Mouse (Mus musculus): ENCODE measurements around the gene Ift46. TPM values are rescaled to one million over a fixed set of nuclear protein-coding genes. Genes with fewer than 3 reads are reported as not detected.

The Ift46 gene
- polyA plus RNA-seq, 1 experiment from 2014 or later: 137 TPM

- WGBS: 56% methylated on average over 9 of the region's 9 CpGs
- Histone ChIP-seq H3K4me1 (no peaks in the 10 kb centered on the region), H3K27ac (peak overlapping the region; percentile 44), H3K36me3 (peaks cover 46% of the 10 kb centered on the region), H3K4me2 (no peak overlapping the region), H3K9ac (no peak overlapping the region), H3K27me3 (peaks cover 4% of the 10 kb centered on the region), H3K9me3 (no peaks in the 10 kb centered on the region), H3K4me3 (no peak overlapping the region)
- no peak for ATAC-seq (ENCODE audit: insufficient number of reproducible peaks, insufficient read depth, low FRiP score, low TSS enrichment, low read depth)
Observed at GRCm38 (mm10) chr9:44792842-44793241, 25.1 kb downstream of the Ift46 start.

GRCm38 (mm10) chr9:44798298-44798697 is 30.6 kb downstream of the Ift46 start:
- H3K4me3 ChIP-seq: peak overlapping the region; percentile 61
- H3K9me3 ChIP-seq: no peaks in the 10 kb centered on the region
- peaks cover 15% of the 10 kb centered on the region for H3K4me1 ChIP-seq
- H3K9ac ChIP-seq: no peak overlapping the region
- peaks cover 37% of the 10 kb centered on the region for H3K27me3 ChIP-seq
- no peaks in the 10 kb centered on the region for H3K36me3 ChIP-seq
- H3K27ac ChIP-seq: no peak overlapping the region
- peak overlapping the region; percentile 98 for H3K4me2 ChIP-seq
- WGBS: 41% methylated on average over 7 of the region's 7 CpGs
- ATAC-seq (ENCODE audit: insufficient number of reproducible peaks, insufficient read depth, low FRiP score, low TSS enrichment, low read depth): no peak

GRCm38 (mm10) chr9:44799102-44799957 is 31.6 kb downstream of the Ift46 start, which contains the start of gene Tmem25:
TSS of gene Tmem25 (minus strand) at chr9:44799307.
- H3K9me3 ChIP-seq: no peaks in the 10 kb centered on the region
- peak within 1 kb of the TSS; percentile 73 for H3K9ac ChIP-seq
- under 1% methylated on average over 75 of the region's 75 CpGs for WGBS
- peak within 1 kb of the TSS; percentile 28; the same call in 1 of the 2 replicates for H3K27ac ChIP-seq
- peaks cover 15% of the 10 kb centered on the region for H3K4me1 ChIP-seq
- H3K27me3 ChIP-seq: peaks cover 37% of the 10 kb centered on the region
- no peaks in the 10 kb centered on the region for H3K36me3 ChIP-seq
- peak within 1 kb of the TSS; percentile 98 for H3K4me2 ChIP-seq
- peak within 1 kb of the TSS; percentile 61 for H3K4me3 ChIP-seq
- ATAC-seq (ENCODE audit: insufficient number of reproducible peaks, insufficient read depth, low FRiP score, low TSS enrichment, low read depth): peak; percentile 91

GRCm38 (mm10) chr9:44799958-44800324 is 32.2 kb downstream of the Ift46 start:
- Histone ChIP-seq H3K9me3 (no peaks in the 10 kb centered on the region), H3K4me3 (peak overlapping the region; percentile 61), H3K4me1 (peaks cover 15% of the 10 kb centered on the region), H3K4me2 (peak overlapping the region; percentile 98), H3K9ac (no peak overlapping the region), H3K27me3 (peaks cover 37% of the 10 kb centered on the region), H3K36me3 (peaks cover 4% of the 10 kb centered on the region), H3K27ac (no peak overlapping the region)
- ATAC-seq (ENCODE audit: insufficient number of reproducible peaks, insufficient read depth, low FRiP score, low TSS enrichment, low read depth): no peak
- 29% methylated on average over 9 of the region's 9 CpGs for WGBS

GRCm38 (mm10) chr9:44801669-44802068 is 34.0 kb downstream of the Ift46 start:
- no peak for ATAC-seq (ENCODE audit: insufficient number of reproducible peaks, insufficient read depth, low FRiP score, low TSS enrichment, low read depth)
- H3K4me3 ChIP-seq: no peak overlapping the region
- no peak overlapping the region for H3K27ac ChIP-seq
- peaks cover 20% of the 10 kb centered on the region for H3K36me3 ChIP-seq
- peaks cover 37% of the 10 kb centered on the region for H3K27me3 ChIP-seq
- no peaks in the 10 kb centered on the region for H3K9me3 ChIP-seq
- no peak overlapping the region for H3K9ac ChIP-seq
- peaks cover 15% of the 10 kb centered on the region for H3K4me1 ChIP-seq
- no peak overlapping the region for H3K4me2 ChIP-seq
- WGBS: 80% methylated on average over 6 of the region's 6 CpGs

- no peaks in the 10 kb centered on the region for H3K9me3 ChIP-seq
- 66% methylated on average over 4 of the region's 4 CpGs for WGBS
- no peak within 1 kb of the TSS for H3K9ac ChIP-seq
- H3K4me1 ChIP-seq: peaks cover 15% of the 10 kb centered on the region
- no peak within 1 kb of the TSS for H3K4me2 ChIP-seq
- peaks cover 32% of the 10 kb centered on the region for H3K27me3 ChIP-seq
- no peak within 1 kb of the TSS for H3K27ac ChIP-seq
- H3K36me3 ChIP-seq: peaks cover 32% of the 10 kb centered on the region
- no peak for ATAC-seq (ENCODE audit: insufficient number of reproducible peaks, insufficient read depth, low FRiP score, low TSS enrichment, low read depth)
- H3K4me3 ChIP-seq: no peak within 1 kb of the TSS
Observed at GRCm38 (mm10) chr9:44802808-44803450, 35.2 kb downstream of the Ift46 start, which contains the start of gene Ttc36. TSS of gene Ttc36 (minus strand) at chr9:44803072.

- H3K27me3 ChIP-seq: peaks cover 15% of the 10 kb centered on the region
- no peak overlapping the region for H3K27ac ChIP-seq
- no peak for ATAC-seq (ENCODE audit: insufficient number of reproducible peaks, insufficient read depth, low FRiP score, low TSS enrichment, low read depth)
- no peaks in the 10 kb centered on the region for H3K9me3 ChIP-seq
- no peak overlapping the region for H3K9ac ChIP-seq
- H3K4me2 ChIP-seq: no peak overlapping the region
- H3K4me3 ChIP-seq: no peak overlapping the region
- peaks cover 7% of the 10 kb centered on the region for H3K4me1 ChIP-seq
- WGBS: 87% methylated on average over 10 of the region's 10 CpGs
- H3K36me3 ChIP-seq: peaks cover 50% of the 10 kb centered on the region
Observed at GRCm38 (mm10) chr9:44804678-44805077, 37.0 kb downstream of the Ift46 start.

GRCm38 (mm10) chr9:44805536-44805935 is 37.8 kb downstream of the Ift46 start:
- Histone ChIP-seq H3K4me3 (no peak overlapping the region), H3K9me3 (no peaks in the 10 kb centered on the region), H3K36me3 (peaks cover 58% of the 10 kb centered on the region), H3K27me3 (peaks cover 6% of the 10 kb centered on the region; the same call in 1 of the 2 replicates), H3K4me2 (no peak overlapping the region), H3K27ac (no peak overlapping the region), H3K9ac (no peak overlapping the region), H3K4me1 (no peaks in the 10 kb centered on the region)
- no peak for ATAC-seq (ENCODE audit: insufficient number of reproducible peaks, insufficient read depth, low FRiP score, low TSS enrichment, low read depth)
- 91% methylated on average over 5 of the region's 5 CpGs for WGBS

- Histone ChIP-seq H3K4me3 (no peak overlapping the region), H3K4me2 (no peak overlapping the region), H3K27me3 (no peaks in the 10 kb centered on the region), H3K9ac (no peak overlapping the region), H3K36me3 (peaks cover 74% of the 10 kb centered on the region), H3K9me3 (no peaks in the 10 kb centered on the region), H3K27ac (no peak overlapping the region), H3K4me1 (no peaks in the 10 kb centered on the region)
- no peak for ATAC-seq (ENCODE audit: insufficient number of reproducible peaks, insufficient read depth, low FRiP score, low TSS enrichment, low read depth)
- 66% methylated on average over 5 of the region's 5 CpGs for WGBS
Observed at GRCm38 (mm10) chr9:44807141-44807540, 39.4 kb downstream of the Ift46 start.

GRCm38 (mm10) chr9:44807778-44808177 is 40.1 kb downstream of the Ift46 start:
- H3K9me3 ChIP-seq: no peaks in the 10 kb centered on the region
- H3K9ac ChIP-seq: no peak overlapping the region
- no peak overlapping the region for H3K4me2 ChIP-seq
- no peak for ATAC-seq (ENCODE audit: insufficient number of reproducible peaks, insufficient read depth, low FRiP score, low TSS enrichment, low read depth)
- no peaks in the 10 kb centered on the region for H3K27me3 ChIP-seq
- H3K36me3 ChIP-seq: peaks cover 80% of the 10 kb centered on the region
- H3K4me3 ChIP-seq: no peak overlapping the region
- H3K4me1 ChIP-seq: no peaks in the 10 kb centered on the region
- 96% methylated on average over 10 of the region's 10 CpGs for WGBS
- no peak overlapping the region for H3K27ac ChIP-seq

- peaks cover 98% of the 10 kb centered on the region for H3K36me3 ChIP-seq
- WGBS: 89% methylated on average over 10 of the region's 10 CpGs
Observed at GRCm38 (mm10) chr9:44810316-44810715, 42.6 kb downstream of the Ift46 start.

GRCm38 (mm10) chr9:44814179-44814578 is 46.5 kb downstream of the Ift46 start:
- Histone ChIP-seq H3K27ac (no peak overlapping the region), H3K4me1 (no peaks in the 10 kb centered on the region), H3K4me2 (no peak overlapping the region), H3K27me3 (no peaks in the 10 kb centered on the region), H3K9me3 (no peaks in the 10 kb centered on the region), H3K36me3 (peaks cover 99% of the 10 kb centered on the region), H3K9ac (no peak overlapping the region), H3K4me3 (no peak overlapping the region)
- WGBS: 96% methylated on average over 8 of the region's 8 CpGs
- ATAC-seq (ENCODE audit: insufficient number of reproducible peaks, insufficient read depth, low FRiP score, low TSS enrichment, low read depth): no peak

More at GRCm38 (mm10) chr9:44810316-44810715, 42.6 kb downstream of the Ift46 start:
- no peak for ATAC-seq (ENCODE audit: insufficient number of reproducible peaks, insufficient read depth, low FRiP score, low TSS enrichment, low read depth)
- H3K4me1 ChIP-seq: no peaks in the 10 kb centered on the region
- no peaks in the 10 kb centered on the region for H3K9me3 ChIP-seq
- H3K9ac ChIP-seq: no peak overlapping the region
- no peak overlapping the region for H3K4me3 ChIP-seq
- no peaks in the 10 kb centered on the region for H3K27me3 ChIP-seq
- H3K4me2 ChIP-seq: no peak overlapping the region
- H3K27ac ChIP-seq: no peak overlapping the region

All from embryonic facial prominence, embryonic 13.5 days (tissue).